Mouse (Mus musculus): ENCODE measurements around the gene Gab2. TPM values are rescaled to one million over a fixed set of nuclear protein-coding genes. Genes with fewer than 3 reads are reported as not detected.
"Not testable (repeated sequence)": the region's sequence is repeated elsewhere in the genome, so short reads cannot be mapped to it uniquely, and the experiment has no call there.

Gab2 gene
- total RNA-seq, 2 experiments from 2014 or later = 17.3 to 19.1 TPM

GRCm38 (mm10) chr7:97136453-97136852 is 55.1 kb downstream of the Gab2 start:
- no peak for DNase-seq

- no peak for DNase-seq
Observed at GRCm38 (mm10) chr7:97151082-97151813, 69.9 kb downstream of the Gab2 start.

- DNase-seq = peak in 1 of 2 experiments; percentile 46
Observed at GRCm38 (mm10) chr7:97154756-97155487, 73.5 kb downstream of the Gab2 start.

GRCm38 (mm10) chr7:97164261-97164660 is 82.9 kb downstream of the Gab2 start:
- no peak for DNase-seq

GRCm38 (mm10) chr7:97171089-97171488 is 89.7 kb downstream of the Gab2 start:
- DNase-seq = no peak

GRCm38 (mm10) chr7:97171719-97172118 is 90.3 kb downstream of the Gab2 start:
- no peak for DNase-seq

GRCm38 (mm10) chr7:97172126-97172525 is 90.7 kb downstream of the Gab2 start:
- DNase-seq = peak in 1 of 2 experiments; percentile 22

GRCm38 (mm10) chr7:97181931-97182330 is 100.5 kb downstream of the Gab2 start:
- no peak for DNase-seq

- no peak for DNase-seq
Observed at GRCm38 (mm10) chr7:97183426-97183825, 102.0 kb downstream of the Gab2 start.

GRCm38 (mm10) chr7:97184005-97184404 is 102.6 kb downstream of the Gab2 start:
- DNase-seq = no peak

GRCm38 (mm10) chr7:97187387-97188081 is 106.1 kb downstream of the Gab2 start:
- no peak for DNase-seq

GRCm38 (mm10) chr7:97189116-97189515 is 107.7 kb downstream of the Gab2 start:
- no peak for DNase-seq

- no peak for DNase-seq
Observed at GRCm38 (mm10) chr7:97203907-97204306, 122.5 kb downstream of the Gab2 start.

GRCm38 (mm10) chr7:97208811-97209549 is 127.6 kb downstream of the Gab2 start:
- no peak for DNase-seq

- DNase-seq = no peak
Observed at GRCm38 (mm10) chr7:97210064-97210685, 128.8 kb downstream of the Gab2 start.

GRCm38 (mm10) chr7:97211117-97211516 is 129.7 kb downstream of the Gab2 start:
- peak; percentile 10 to 27 for DNase-seq

- DNase-seq = no peak
Observed at GRCm38 (mm10) chr7:97223836-97224235, 142.4 kb downstream of the Gab2 start.

GRCm38 (mm10) chr7:97245261-97245949 is 164.0 kb downstream of the Gab2 start:
- no peak for DNase-seq

- DNase-seq = not testable (repeated sequence)
Observed at GRCm38 (mm10) chr7:97245950-97246578, 164.7 kb downstream of the Gab2 start.

- peak in 1 of 2 experiments; percentile 18 for DNase-seq
Observed at GRCm38 (mm10) chr7:97247661-97248060, 166.3 kb downstream of the Gab2 start.

- no peak for DNase-seq
Observed at GRCm38 (mm10) chr7:97248136-97248535, 166.8 kb downstream of the Gab2 start.

All from adrenal gland, postnatal 36 days (tissue).